Mouse (Mus musculus) lung, adult 10 weeks (tissue): Measurements from ENCODE around the gene Atxn7l3. TPM values are rescaled to one million over a fixed set of nuclear protein-coding genes. Genes with fewer than 3 reads are reported as not detected.

Source experiments
- polyA plus RNA-seq: library from polyadenylated mRNA; stranded (reverse); fragments of 350-450 nt; fragmentation: Illumina TruSeq; extraction: RNeasy Lipid Tissue Mini Kit (QIAGEN cat#74804); gene quantifications from one replicate; pipeline ENCODE4 v1.2.3, GENCODE M21; 2014; ENCODE audit warnings: low read depth, low replicate concordance; ENCODE audit not compliant: insufficient read depth

The Atxn7l3 gene
- 19.6 TPM for polyA plus RNA-seq

GRCm38 (mm10) chr11:102296491-102297472 is at the start of gene Atxn7l3:
TSS of gene Atxn7l3 (minus strand) at chr11:102296631.

GRCm38 (mm10) chr11:102319410-102319792 is 23.0 kb upstream of the Atxn7l3 start, which contains the start of gene Ubtf:
TSS of gene Ubtf (minus strand) at chr11:102319742.

GRCm38 (mm10) chr11:102284501-102285094 is 11.8 kb downstream of the Atxn7l3 start, which contains the start of gene Tmub2:
TSS of gene Tmub2 (plus strand) at chr11:102284931.

GRCm38 (mm10) chr11:102268520-102269244 is 27.7 kb downstream of the Atxn7l3 start, which contains the start of gene Asb16:
TSS of gene Asb16 (plus strand) at chr11:102268743.

GRCm38 (mm10) chr11:102248630-102249230 is 47.7 kb downstream of the Atxn7l3 start, which contains the start of gene BC030867:
TSS of gene BC030867 (plus strand) at chr11:102248882.

Other genes with a start within 250 kb of the Atxn7l3 start
- 3.7 TPM for gene Mpp2, start 208.1 kb downstream of the Atxn7l3 start, polyA plus RNA-seq
- 2.6 TPM for gene Ppy, start 195.3 kb downstream of the Atxn7l3 start, polyA plus RNA-seq
- not detected for gene Pyy, start 188.8 kb downstream of the Atxn7l3 start, polyA plus RNA-seq
- not detected for gene Nags, start 151.1 kb downstream of the Atxn7l3 start, polyA plus RNA-seq
- gene Tmem101, start 140.2 kb downstream of the Atxn7l3 start, polyA plus RNA-seq = 11.7 TPM
- gene Lsm12, start 111.3 kb downstream of the Atxn7l3 start, polyA plus RNA-seq = 14.7 TPM
- gene G6pc3, start 107.0 kb downstream of the Atxn7l3 start, polyA plus RNA-seq = 23.3 TPM
- gene Hdac5, start 66.5 kb downstream of the Atxn7l3 start, polyA plus RNA-seq = 49.2 TPM
- gene BC030867, start 47.7 kb downstream of the Atxn7l3 start, polyA plus RNA-seq = not detected
- gene Asb16, start 27.9 kb downstream of the Atxn7l3 start, polyA plus RNA-seq = not detected
- gene Tmub2, start 11.7 kb downstream of the Atxn7l3 start, polyA plus RNA-seq = 29.4 TPM
- gene Ubtf, start 23.1 kb upstream of the Atxn7l3 start, polyA plus RNA-seq = 47.0 TPM
- gene Slc4a1, start 69.6 kb upstream of the Atxn7l3 start, polyA plus RNA-seq = 0.11 TPM
- gene Rundc3a, start 96.8 kb upstream of the Atxn7l3 start, polyA plus RNA-seq = 1.3 TPM
- gene Slc25a39, start 111.3 kb upstream of the Atxn7l3 start, polyA plus RNA-seq = 98.9 TPM
- gene Grn, start 133.7 kb upstream of the Atxn7l3 start, polyA plus RNA-seq = 134 TPM
- gene Fam171a2, start 151.1 kb upstream of the Atxn7l3 start, polyA plus RNA-seq = 1.7 TPM
- 6.9 TPM for gene Itga2b, start 173.5 kb upstream of the Atxn7l3 start, polyA plus RNA-seq